Mouse (Mus musculus): ENCODE results near the gene Zc3hav1l.

GRCm38 (mm10) chr6:38335264-38335663 is 36.2 kb upstream of the Zc3hav1l start:
- TF ChIP-seq CTCF (IDR thresholded peaks at IDR 0.05; ENCODE audit: borderline replicate concordance, insufficient read depth, low read depth, low read length) (no peak), POLR2A (IDR thresholded peaks at IDR 0.05; ENCODE audit: borderline replicate concordance, insufficient read depth, low read length) (no peak)
